Mouse (Mus musculus): ENCODE results near the gene Eprs.

- no peak for TF ChIP-seq CTCF (IDR thresholded peaks at IDR 0.05; ENCODE audit: extremely low read depth, insufficient read depth, low read length)
- no peak for TF ChIP-seq POLR2A (IDR thresholded peaks at IDR 0.05; ENCODE audit: extremely low read depth, insufficient read depth, low read length)
Observed at GRCm38 (mm10) chr1:185472025-185472720, 109.3 kb downstream of the Eprs start.

Data from cortical plate, adult 2 months (tissue).